Mouse (Mus musculus): Measurements from ENCODE around the gene Med13.

Gene Med13

DNA sequence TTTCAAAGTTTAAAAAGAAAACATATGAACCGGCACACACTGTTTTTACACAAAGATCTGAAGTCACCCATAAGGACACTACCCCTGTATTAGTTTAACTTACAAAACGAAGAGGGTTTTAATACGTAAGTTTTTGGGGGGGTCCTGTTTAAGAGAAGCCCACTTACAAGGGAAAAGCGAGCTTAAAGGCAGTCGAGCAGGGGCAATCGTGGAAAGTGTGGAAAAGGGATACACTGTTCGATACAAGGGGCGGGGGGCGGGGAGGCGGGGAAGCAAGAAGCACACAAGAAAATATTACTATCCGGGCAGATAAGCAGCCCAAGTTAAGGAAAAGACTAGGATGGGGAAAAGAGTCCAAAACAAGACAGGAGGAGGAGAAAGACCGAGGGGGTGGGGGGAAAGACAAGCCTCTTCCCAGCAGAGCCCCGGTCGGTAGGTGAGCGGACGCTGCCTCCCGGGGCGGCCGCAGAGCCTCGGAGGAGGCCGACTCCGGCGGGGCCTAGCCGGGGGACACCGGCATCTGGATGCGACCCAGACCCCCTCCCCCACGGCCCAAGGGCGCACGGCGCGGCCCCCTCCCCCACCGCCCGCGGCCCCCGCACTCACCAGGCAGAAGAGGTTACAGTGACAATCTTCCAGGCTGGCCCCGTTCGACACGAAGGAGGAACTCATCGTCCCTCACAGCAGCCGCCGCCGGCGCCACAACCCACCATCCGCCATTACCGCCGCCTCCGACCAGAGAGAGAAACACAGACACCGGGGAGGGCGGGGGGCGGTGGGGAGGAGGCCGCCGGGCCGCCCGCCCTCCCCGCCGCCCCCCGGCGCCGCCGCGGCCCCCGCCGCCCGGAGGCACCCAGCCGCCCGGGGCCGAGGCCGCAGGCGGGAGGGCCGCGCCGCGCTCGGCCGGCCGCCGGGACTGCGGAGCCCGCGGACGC is at the start of gene Med13:
Med13 (minus strand) TSS at position 749 of the 935 bp plus-strand sequence.
- DNase-seq (ENCODE audit: low spot score) = peak; percentile 55

DNA sequence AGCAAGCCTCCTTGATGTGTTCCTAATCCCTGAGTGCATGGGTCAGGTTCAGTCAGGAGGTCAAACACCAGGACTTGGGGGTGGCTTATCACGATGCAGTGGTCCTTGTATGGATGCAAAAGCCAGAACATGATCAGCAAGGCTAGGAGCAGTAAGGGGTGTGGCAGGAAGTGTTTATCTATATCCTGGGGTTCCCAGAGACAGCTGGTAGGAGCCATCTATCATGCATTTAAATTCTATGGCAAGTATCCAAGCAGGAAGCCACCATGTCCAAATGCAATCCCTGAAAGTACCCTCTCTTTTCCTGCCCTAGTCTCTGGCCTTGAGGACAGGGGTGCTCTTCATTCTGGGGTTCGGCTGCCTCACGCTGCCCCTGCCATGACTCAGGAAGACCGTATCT is 47.2 kb upstream of the Med13 start:
- no peak for DNase-seq (ENCODE audit: low spot score)

DNA sequence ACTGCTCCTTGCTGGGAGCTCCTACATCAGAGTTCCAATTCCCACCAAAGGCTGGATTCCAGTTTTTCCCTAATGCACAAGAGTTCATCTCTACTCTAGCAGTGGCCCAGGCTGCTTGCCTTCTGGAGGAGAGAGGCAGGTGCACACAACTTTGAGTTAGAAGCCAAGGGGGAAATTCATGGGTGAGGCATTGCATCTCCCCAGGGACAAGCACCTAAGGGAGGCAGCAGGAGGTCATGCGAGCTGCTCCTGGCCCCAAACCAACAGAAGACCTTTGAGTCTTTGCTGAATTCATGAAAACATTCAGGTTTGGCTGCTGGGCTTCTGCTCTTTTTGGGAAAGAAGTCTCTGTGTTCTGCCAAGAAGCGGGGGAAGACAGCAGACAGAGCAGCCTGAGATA is 46.4 kb upstream of the Med13 start:
- DNase-seq (ENCODE audit: low spot score) = no peak

DNA sequence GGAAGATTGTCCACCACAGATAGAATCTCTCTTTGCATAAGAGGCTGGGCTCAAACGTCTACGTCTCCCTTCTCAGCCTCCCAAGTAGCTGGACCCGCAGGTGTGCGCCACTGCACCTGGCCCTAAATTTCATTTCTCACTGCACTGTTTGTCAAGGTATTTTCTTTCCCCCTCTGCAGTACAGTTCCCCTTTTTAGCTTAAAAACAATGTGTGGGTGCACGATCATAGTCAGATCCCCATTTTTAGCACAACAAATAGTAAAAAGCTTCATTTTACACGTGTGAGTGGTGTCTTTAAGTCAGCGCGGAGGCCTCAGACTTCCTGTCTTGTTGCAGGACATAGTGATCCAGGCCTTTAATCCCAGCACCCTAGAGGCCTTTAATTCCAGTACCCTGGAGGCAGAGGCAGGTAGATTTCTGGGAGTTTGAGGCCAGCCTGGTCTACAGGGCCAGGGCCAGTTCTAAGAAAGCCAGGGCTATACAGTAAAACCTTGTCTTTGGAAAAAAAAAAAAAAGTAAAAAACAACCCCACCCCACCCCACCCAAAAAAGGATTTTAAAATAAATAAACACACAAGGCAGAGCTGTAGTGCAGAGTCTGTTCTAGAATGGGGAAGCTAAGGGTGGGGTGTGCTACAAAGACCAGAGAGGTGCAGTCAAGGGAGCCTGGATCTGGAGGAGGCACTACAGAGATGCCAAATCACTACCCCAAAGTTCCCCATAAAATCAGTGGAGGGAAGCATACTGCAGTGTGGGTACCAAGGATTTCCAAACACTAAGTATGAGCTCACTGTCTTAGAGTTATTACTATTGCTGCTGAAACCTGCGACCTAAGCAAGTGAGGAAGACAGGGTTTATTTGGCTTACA is 42.1 kb upstream of the Med13 start:
- DNase-seq (ENCODE audit: low spot score) = no peak

DNA sequence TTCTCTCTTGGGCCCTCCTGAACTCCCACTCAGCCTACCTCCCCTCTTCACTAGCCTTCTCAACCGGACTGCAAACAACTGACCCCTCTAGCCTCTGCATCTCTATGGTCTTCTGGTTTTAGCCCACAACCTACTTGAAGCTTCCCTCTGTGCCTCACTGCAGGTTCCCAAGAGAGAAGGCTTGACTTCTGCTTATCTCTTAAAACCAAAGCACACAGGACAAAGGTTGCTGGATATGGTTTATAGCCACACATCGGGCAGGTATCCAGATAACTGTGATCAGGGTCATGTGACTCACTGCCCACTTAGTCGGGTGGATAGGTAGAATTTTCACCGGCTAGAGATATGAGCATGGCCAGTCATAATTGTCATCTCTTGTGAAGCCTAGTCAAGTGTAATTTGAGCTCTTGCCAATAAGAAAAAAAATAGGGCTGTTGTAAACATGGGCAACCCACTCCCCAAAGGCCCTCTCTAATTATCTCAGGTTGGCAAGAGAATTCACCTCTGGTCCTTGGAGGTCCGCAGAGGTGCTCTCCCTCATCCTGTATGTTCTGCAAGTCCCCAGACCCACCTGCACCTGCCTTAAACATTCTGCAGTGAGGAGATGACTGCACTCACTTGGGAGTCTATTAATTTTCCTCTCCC is 39.7 kb upstream of the Med13 start:
- DNase-seq (ENCODE audit: low spot score) = no peak

DNA sequence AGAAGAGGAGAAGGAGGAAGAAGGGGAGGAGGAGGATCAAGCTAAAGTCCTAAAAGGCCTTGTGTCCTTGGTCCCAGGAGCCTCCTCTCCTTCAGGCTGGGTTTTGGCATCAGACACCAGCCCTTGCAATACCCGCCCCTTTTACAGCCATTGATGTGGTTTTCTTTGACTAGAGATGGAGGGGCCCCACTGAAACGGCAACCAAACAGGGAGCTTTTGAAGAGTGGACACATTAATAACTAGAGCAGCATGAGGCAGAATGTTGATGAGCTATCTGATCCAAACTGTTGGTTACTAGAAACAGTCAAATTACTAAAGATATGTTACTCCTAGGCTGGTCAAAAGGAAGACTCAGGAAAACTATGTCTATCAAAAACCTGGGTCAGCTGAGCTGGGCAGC is 39.1 kb upstream of the Med13 start:
- no peak for DNase-seq (ENCODE audit: low spot score)

DNA sequence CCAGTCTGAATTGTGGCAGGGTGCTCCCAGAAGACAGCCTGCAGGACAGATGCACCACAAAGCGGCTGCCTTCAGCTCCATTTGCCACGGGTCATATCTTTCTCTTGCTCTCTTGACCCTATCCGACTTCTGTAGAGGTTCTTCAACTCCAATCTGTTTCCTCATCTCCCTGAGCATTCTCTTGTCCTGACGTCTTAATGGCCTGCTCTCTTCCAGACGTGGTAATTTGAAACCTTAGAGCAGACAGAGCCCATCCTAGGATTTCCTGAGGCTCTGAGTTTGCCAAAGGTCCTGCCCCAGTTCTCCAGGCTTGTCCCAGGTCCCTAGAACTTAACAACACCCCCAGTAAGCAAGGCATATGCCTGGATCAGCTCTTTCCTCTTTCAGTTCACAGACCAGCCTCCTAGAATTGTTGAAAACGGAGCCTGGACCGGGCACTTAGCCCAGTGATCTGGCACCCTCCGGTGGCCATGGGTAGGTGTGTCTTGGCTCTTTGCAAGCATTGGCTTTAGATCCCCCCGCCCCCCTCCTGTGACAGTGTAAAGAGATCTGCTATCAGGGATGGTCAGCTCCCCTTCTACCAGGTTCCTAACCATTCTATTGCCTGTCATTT is 38.2 kb upstream of the Med13 start:
- DNase-seq (ENCODE audit: low spot score) = peak; percentile 76

DNA sequence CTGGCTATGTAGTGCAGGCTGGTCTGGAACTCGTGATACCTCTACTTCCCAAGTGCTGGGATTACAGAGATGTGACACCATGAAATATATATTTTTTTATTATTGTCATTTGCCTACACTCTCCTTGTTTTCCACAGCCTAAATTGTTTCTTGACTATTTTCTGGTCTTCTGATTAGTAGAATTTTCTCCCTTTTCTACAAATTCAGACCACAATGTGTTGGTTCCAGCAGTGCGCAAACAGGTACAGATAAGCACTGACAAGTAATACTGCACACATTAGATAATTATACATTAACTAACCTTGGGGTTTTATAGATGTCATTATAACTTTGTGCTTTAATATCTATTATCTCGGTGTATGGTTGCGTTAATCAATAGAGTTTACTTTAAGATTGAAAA is 37.7 kb upstream of the Med13 start:
- DNase-seq (ENCODE audit: low spot score) = no peak

DNA sequence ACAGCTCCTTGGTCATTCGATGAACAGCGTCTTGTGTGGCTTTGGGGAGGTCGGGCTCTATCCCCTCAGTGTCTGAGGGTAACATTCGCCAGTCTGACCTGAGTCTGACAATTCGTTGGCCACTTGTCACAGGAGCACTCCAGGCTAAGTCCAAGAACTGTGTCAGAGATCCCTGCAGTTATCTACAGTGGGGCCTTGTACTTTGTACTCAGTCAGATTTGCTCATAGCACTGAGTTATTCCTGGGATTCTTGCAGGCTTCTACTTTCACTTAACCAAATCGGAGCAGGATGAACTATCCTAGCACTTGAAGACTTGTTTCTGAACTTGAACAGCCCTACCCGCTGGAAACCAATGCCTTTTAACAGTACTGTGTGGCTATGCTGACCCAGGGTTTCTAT is 34.3 kb upstream of the Med13 start:
- no peak for DNase-seq (ENCODE audit: low spot score)

DNA sequence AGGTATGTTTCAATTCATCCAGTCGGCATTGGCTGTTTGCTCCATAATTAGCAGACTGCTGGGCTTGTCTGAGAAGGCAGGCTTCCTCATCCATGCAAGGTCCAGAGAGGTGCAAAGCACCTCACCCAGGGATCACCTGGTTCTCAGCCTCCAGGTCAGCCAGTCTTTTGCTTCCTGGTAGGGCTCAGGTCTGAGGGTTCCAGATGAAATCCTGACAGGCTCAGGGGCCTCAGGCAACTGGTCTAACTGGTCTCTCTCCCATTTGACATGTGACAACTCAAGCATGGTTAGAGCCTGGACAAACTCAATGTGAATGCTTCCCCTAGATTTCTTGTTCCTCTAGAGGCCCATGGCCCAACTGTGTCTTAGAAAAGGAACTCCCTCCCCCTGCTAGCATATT is 32.9 kb upstream of the Med13 start:
- no peak for DNase-seq (ENCODE audit: low spot score)

DNA sequence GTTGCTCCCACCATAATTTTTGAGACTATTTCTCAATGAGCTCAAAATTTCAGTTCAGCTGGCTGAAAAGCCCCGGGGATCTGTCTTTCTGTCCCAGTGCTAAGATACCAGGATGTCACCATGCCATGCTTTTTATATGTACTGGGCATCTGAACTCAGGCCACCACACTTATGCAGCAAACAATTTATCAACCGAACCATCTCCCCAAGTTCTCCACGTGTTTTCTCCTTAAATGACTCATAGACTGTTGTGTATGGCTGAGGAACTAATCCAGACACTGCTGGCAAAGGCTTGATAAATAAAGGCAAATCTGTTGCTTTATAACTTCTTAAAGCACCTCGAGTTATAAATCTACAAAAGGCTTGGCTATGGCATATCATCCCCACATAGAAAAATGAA is 32.1 kb upstream of the Med13 start:
- no peak for DNase-seq (ENCODE audit: low spot score)

DNA sequence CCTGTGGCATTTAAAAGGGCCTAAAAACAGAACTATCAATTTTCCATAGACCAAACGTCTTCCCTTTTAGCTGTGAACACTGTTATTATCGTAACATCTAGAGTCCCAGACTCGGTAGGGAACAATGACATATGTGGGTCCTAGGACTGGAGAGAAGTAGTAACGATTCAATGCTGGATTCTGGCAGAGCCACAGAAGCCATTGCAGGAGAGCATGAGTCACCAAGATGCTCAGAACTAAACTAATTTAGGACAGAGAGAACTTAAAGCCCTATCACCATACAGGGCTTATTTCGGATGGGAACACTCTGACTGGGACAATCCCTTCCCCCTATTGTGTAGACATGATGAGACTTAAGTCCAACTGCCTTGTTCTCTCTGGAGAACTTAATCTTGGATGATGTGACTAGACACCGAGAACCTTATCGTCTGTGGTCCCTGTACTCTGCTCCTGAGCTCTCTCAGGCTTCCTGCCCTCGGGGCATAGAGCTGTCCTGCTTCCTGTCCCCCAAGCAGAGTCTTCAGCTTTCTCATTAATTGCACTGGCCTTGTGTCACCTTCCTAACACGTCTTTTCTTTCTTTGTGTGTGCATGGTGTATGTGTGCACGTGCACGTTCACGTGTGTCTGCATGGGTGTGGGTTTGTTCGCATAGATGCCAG is 31.5 kb upstream of the Med13 start:
- no peak for DNase-seq (ENCODE audit: low spot score)

DNA sequence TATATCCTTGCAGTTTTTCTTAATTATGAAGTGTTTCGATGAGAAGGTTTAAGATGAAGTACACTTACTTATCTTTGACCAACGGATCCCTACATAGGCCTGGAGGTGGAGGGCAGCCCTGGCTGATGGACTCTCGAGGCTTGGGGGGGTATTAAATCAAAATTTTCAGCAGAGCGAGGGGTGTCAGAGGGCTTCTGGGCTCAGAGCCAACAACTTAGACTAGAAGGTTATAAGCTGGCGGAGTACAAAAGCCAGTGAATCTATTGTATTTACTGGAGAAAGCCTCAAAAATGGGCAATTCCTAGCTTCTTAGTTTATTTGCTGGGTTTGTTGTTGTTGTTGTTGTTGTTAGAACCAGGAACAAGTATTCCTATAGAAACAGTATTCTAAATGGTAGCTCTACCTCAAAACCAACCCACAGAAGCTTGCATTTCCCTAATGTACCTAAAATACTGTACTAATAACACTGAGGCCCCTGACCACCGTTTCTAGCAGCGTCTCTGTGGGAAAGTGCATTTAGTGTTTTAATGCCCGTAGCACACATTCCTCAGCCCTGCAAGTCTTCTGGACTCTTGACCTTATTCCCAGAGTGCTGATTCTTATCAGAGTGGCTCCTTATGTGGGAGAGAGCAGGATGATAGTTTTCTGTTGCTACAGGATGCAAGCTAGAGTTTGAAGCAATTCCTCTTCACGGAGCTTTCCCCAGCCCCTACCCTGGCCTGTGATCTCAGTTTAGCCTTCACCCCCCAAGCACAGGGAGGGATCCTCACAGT is 29.9 kb upstream of the Med13 start:
- peak; percentile 21 for DNase-seq (ENCODE audit: low spot score)

DNA sequence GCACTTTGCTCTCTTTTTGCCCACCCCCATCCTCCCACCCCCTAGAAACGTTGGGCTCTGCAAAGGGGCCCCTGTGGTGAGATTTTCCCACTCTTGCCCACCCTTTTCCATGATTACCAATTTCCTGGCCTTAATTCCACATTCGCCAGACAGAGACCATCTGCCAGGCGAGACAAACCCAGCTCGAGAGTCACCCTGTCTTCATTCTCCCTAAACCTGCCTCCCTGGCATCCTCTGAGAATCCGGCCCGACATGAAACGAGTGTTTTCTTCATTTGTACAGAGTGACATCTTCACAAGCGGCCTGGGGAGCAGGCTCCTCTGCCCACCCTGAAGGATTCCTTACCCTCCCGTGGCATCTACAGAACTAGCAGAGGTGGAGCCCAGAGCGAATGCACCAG is 29.2 kb upstream of the Med13 start:
- DNase-seq (ENCODE audit: low spot score) = no peak

DNA sequence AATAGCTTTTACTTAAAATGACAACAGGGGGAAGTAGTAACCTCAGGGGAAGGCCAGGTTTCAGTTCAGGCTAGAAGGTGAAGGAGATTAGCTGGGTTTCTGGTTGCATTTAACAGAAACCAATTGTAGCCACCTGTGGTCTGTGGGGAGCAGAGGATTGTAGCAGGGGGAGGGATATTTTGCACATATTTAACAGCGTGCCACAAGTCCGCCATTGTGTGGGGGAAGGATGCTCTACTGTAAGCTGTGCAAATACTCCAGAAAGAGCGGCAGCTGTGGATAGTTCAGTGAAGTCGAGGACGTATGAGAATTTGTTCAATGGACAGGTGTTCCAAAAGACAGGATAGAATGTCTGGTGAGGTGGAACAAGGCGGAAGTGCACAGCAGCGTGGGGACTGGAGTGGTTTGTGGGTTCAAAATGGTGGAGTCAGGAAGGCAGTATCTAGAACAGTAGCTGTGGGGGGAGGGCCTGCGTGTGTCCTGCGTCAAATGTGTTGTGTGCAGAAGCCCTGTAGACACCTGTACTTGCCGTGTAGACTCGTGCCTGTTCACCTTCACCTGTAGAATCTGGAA is 28.4 kb upstream of the Med13 start:
- DNase-seq (ENCODE audit: low spot score) = no peak

DNA sequence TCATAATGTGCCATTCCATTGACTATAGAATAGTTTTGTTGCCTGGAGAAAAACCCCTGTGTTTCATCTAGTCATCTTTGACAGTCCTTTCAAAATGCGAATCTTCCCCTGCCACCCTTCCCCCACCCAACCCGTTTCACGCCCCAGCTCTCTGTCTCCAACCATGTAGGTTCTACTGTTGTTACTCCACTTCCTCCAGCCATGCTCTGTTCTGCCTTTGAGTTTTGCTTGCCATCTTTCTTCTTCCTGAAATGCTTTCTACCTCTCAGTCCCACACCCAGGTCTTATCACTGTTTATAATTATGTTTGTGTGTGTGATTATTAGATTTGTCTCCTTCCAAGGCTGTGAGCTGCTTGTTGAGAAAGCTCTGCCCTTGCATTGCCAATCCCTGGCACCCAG is 26.7 kb upstream of the Med13 start:
- no peak for DNase-seq (ENCODE audit: low spot score)

DNA sequence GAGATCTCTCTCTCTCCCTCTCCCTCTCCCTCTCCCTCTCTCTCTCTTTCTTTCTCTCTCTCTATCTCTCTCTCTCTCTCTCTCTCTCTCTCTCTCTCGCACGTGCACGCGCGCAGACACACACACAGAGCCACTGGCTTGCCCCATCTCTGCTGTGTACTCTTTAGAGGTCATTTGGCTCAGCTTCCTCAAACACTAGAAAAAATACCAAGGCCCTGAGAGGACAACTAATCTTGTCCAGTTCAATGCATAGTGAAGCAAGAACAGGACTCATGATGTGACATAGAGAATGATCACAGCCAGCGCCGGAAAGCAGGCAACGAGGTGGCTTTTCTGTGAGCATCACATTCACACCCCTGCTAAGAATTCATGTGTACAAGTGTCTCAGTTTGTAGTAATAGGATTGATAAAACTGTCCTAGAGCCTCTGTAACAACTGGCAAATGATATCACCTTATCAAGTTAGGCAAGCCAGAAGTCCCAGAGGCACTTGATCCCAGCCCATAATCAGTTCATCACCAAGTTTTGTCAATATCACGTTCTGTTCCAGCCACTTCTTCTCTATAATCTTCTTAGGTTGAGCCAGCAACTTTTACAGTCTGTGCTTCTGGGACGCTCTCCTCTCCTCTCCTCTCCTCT is 25.2 kb upstream of the Med13 start:
- DNase-seq (ENCODE audit: low spot score) = no peak

DNA sequence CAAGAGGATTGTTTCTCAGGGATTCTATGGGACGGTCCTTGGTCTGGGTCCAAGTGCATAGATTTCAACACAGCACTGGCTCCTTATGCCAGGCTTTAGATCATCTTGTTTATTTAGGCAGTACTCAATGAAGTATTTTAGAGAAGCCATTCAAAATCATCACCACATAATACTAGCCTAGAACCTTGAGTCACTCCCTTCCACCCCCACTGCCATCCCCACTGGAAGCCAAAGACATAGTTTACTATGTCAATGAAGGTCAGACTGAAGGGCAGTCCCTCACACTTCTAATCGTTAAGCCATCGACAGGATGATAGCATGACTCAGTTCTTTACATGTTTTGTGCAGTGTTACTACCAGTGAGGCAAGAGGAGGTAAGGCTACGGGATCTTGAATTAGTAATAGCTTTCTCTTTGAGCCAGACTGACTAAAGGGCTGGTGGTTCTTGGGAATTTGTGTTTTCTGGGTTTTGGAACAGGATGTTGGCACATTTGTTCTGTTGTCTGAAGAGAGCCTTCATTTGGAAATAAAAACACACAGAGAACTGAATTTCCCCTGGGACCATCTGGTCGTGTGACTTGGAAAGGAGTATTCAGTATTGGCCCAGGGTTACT is 24.2 kb upstream of the Med13 start:
- no peak for DNase-seq (ENCODE audit: low spot score)

DNA sequence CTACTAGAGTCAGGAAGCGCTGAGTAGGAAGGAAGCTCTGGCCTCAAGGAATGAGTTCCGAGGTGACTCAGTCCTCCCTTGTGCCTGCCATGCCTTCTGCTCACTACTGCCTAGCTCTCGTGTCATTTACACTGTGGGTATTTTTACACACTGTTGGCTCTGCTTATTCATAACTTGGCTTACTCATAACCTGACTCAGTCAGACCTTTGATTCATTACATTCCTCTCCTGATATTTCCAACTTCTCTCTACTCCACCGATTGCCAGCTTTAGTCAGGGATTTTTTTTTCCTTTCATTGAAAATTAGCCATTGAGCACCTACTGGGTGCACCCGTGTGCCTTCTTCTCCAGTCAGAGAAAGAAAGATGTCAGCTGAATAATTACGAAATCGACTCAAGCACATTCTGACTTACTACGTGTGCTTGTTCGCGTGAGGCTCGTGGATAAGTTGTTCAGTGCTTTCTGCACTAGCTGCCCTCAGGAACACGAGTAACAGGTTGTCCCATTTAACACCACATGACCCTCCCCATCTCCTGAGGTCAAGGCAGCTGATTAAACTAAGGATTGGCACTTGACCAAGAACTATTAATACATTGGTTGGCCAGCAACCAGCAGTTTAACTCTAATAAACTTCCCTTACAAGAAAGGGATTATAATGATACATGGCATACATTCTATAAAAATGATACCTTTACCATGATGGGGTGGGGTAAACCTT is 23.3 kb upstream of the Med13 start:
- no peak for DNase-seq (ENCODE audit: low spot score)

Measured in embryo, embryonic 10 days (tissue).